In genomic region chr14:22695931-22696365, GRCm38 (mm10) we compare ENCODE assay signal across 24 mouse cellular contexts.
DNase-seq lines count a peak whose midpoint lies in the region; ATAC-seq lines count a peak whose summit lies in the region.
"Had no signal": no experiment of that assay in that cellular context is flagged by ENCODE, and none has a peak within 500 bp of the region (broad histone marks: within the 10 kb centered on the region; RNA-seq: fewer than 3 reads in every experiment).

No protein-coding gene starts in this region.

- 33% methylated on average over 4 of the region's 4 CpGs for WGBS in heart, embryonic 15.5 days
- 57% methylated on average over 4 of the region's 4 CpGs for WGBS in embryonic facial prominence, embryonic 12.5 days
- 43% methylated on average over 4 of the region's 4 CpGs for WGBS in limb, embryonic 10.5 days

- peaks cover 10% of the 10 kb centered on the region for H3K4me1 ChIP-seq in heart, embryonic 15.5 days (replicated peaks)
- H3K4me1 ChIP-seq in embryonic facial prominence, embryonic 12.5 days, result peaks cover 9% of the 10 kb centered on the region; the same call in 1 of the 2 replicates
- H3K4me1 ChIP-seq in limb, embryonic 10.5 days, result peaks cover 19% of the 10 kb centered on the region
- H3K4me1 ChIP-seq: liver, embryonic 13.5 days had no signal

- H3K4me2 ChIP-seq in heart, embryonic 15.5 days, result peak overlapping the region; percentile 31
- no peak overlapping the region for H3K4me2 ChIP-seq in embryonic facial prominence, embryonic 12.5 days (replicated peaks)
- H3K4me2 ChIP-seq: forebrain, embryonic 12.5 days; hindbrain, embryonic 13.5 days; liver, embryonic 13.5 days; lung, embryonic 15.5 days; midbrain, embryonic 13.5 days had no signal

- ATAC-seq in heart, embryonic 15.5 days (replicated peaks; ENCODE audit: insufficient number of reproducible peaks, insufficient read depth, low FRiP score, low read depth), result peak; percentile 83
- ATAC-seq in embryonic facial prominence, embryonic 12.5 days (ENCODE audit: insufficient number of reproducible peaks, insufficient read depth, low FRiP score, low TSS enrichment), result peak; percentile 60; the same call in 1 of the 2 replicates
- ATAC-seq: activated CD4-positive, CD25-positive, alpha-beta regulatory T cell, adult 4 months; inflammation-experienced regulatory T-cells, adult 6 months; midbrain, embryonic 13.5 days had no signal

- H3K9me3 ChIP-seq in heart, embryonic 15.5 days (replicated peaks), result no peaks in the 10 kb centered on the region
- H3K9me3 ChIP-seq in embryonic facial prominence, embryonic 12.5 days, result no peaks in the 10 kb centered on the region
- no peaks in the 10 kb centered on the region for H3K9me3 ChIP-seq in limb, embryonic 10.5 days (replicated peaks)
- H3K9me3 ChIP-seq: forebrain, embryonic 12.5 days; hindbrain, embryonic 13.5 days; liver, embryonic 13.5 days; lung, embryonic 15.5 days; megakaryocyte, embryonic 14.5 days; midbrain, embryonic 13.5 days had no signal

- H3K27ac ChIP-seq in heart, embryonic 15.5 days, result peak overlapping the region; percentile 60
- no peak overlapping the region for H3K27ac ChIP-seq in embryonic facial prominence, embryonic 12.5 days
- H3K27ac ChIP-seq in limb, embryonic 10.5 days, result no peak overlapping the region
- H3K27ac ChIP-seq: forebrain, embryonic 12.5 days; gastrocnemius, adult 2 months; hindbrain, embryonic 13.5 days; layer of hippocampus, adult 2 months; liver, embryonic 13.5 days; lung, embryonic 15.5 days; midbrain, embryonic 13.5 days had no signal

- no peak overlapping the region for H3K4me3 ChIP-seq in heart, embryonic 15.5 days
- H3K4me3 ChIP-seq in embryonic facial prominence, embryonic 12.5 days, result no peak overlapping the region
- no peak overlapping the region for H3K4me3 ChIP-seq in limb, embryonic 10.5 days
- H3K4me3 ChIP-seq: erythroblast, embryonic 14.5 days; forebrain, embryonic 12.5 days; gastrocnemius, adult 2 months; hindbrain, embryonic 13.5 days; layer of hippocampus, adult 2 months; liver, embryonic 13.5 days; lung, embryonic 15.5 days; megakaryocyte, embryonic 14.5 days; midbrain, embryonic 13.5 days had no signal

- H3K36me3 ChIP-seq in heart, embryonic 15.5 days, result no peaks in the 10 kb centered on the region
- H3K36me3 ChIP-seq in embryonic facial prominence, embryonic 12.5 days, result no peaks in the 10 kb centered on the region
- H3K36me3 ChIP-seq in limb, embryonic 10.5 days, result no peaks in the 10 kb centered on the region
- H3K36me3 ChIP-seq: forebrain, embryonic 12.5 days; hindbrain, embryonic 13.5 days; liver, embryonic 13.5 days; lung, embryonic 15.5 days; midbrain, embryonic 13.5 days had no signal

- H3K9ac ChIP-seq in heart, embryonic 15.5 days, result no peak overlapping the region
- no peak overlapping the region for H3K9ac ChIP-seq in embryonic facial prominence, embryonic 12.5 days
- H3K9ac ChIP-seq: forebrain, embryonic 12.5 days; hindbrain, embryonic 13.5 days; liver, embryonic 13.5 days; lung, embryonic 15.5 days; midbrain, embryonic 13.5 days had no signal

- DNase-seq in heart, adult 11 months, result peak; percentile 75
- no peak for DNase-seq in heart, adult 8-10 months (ENCODE audit: low spot score)
- DNase-seq in heart, adult 9 months (ENCODE audit: low spot score in 2 of 2), result no peak
- peak; percentile 34 for DNase-seq in limb, embryonic 10.5 days (ENCODE audit: low spot score)
- no peak for DNase-seq in layer of hippocampus, adult 18-20 months (ENCODE audit: low spot score in 2 of 2)
- DNase-seq in cerebellum, postnatal 36 days, result no peak
- DNase-seq: adrenal gland, adult 8-10 months; cerebellum, adult 18-20 months; gastrocnemius, adult 2 months; kidney, adult 18-20 months; liver, embryonic 13.5 days; right cerebral cortex, postnatal 14 days; thymus, postnatal 25 days had no signal

- peaks cover 6% of the 10 kb centered on the region; the same call in 1 of the 2 replicates for H3K27me3 ChIP-seq in heart, embryonic 15.5 days
- H3K27me3 ChIP-seq in embryonic facial prominence, embryonic 12.5 days, result no peaks in the 10 kb centered on the region
- H3K27me3 ChIP-seq in limb, embryonic 10.5 days (ENCODE audit: low read depth, poor library complexity, severe bottlenecking), result peaks cover 14% of the 10 kb centered on the region; the same call in 1 of the 2 replicates
- H3K27me3 ChIP-seq: hindbrain, embryonic 13.5 days; liver, embryonic 13.5 days; lung, embryonic 15.5 days; megakaryocyte, embryonic 14.5 days had no signal

Comparison
In these comparisons a context has a peak if more than half of its experiments do, and no peak if none do; other contexts are left out.
1. DNase-seq: peak in heart, adult 11 months (single experiment) and limb, embryonic 10.5 days (single experiment); none in heart, adult 8-10 months (single experiment), heart, adult 9 months (0 of 2), layer of hippocampus, adult 18-20 months (0 of 2) and cerebellum, postnatal 36 days (0 of 2).